ENCODE assay signal across 8 mouse cellular contexts in the genomic region with DNA sequence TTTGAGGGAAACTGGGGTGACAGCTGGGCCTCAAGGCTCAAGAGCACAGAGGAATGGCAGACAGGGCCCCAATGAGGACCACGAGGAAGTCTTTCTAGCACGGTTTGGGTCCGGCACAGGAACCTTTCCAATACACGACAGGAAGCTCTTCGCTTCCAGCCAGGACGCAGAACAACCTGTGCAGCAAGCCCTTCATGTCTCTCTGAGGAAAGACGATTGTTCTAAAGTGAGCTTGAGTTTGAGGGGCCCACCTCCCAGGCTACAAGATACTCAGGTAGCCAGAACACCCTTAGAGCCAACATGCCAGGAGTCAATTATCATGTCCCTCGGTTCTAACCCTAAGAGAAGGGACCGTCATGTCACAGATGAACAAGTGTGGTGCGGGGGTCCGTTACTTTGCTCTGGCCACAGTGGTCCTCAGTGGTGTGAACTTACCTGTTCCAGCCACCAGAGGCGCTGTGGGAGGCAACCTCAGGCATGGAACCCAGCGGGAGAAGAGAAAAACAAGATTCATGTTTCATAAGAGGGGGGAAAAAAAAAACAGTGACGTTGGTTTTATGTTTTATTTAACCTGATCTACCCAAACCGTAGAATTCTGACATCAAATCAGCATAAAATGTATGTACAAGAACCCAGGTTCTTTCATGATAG. TPM values are rescaled to one million over a fixed set of nuclear protein-coding genes. Genes with fewer than 3 reads are reported as not detected.
DNase-seq lines count a peak whose midpoint lies in the region; ATAC-seq lines count a peak whose summit lies in the region.

No protein-coding gene starts in this region.

- peaks cover 72% of the 10 kb centered on the region for H3K4me1 ChIP-seq in neural tube, embryonic 13.5 days (replicated peaks)

- H3K36me3 ChIP-seq in neural tube, embryonic 13.5 days, result no peaks in the 10 kb centered on the region

- no peaks in the 10 kb centered on the region for H3K27me3 ChIP-seq in neural tube, embryonic 13.5 days

- no peak for ATAC-seq in neural tube, embryonic 13.5 days (ENCODE audit: low read depth)
- ATAC-seq in megakaryocyte progenitor cell, adult 5-6 weeks (replicated peaks; ENCODE audit: poor library complexity), result peak; percentile 59
- no peak for ATAC-seq in erythroid progenitor cell, adult 5-6 weeks (replicated peaks; ENCODE audit: low FRiP score, poor library complexity, severe bottlenecking)

- no peak overlapping the region for H3K4me2 ChIP-seq in neural tube, embryonic 13.5 days

- H3K9me3 ChIP-seq in neural tube, embryonic 13.5 days, result no peaks in the 10 kb centered on the region

- no peak overlapping the region for H3K4me3 ChIP-seq in neural tube, embryonic 13.5 days

- no peak overlapping the region for H3K9ac ChIP-seq in neural tube, embryonic 13.5 days

- DNase-seq in heart, adult 11 months, result peak; percentile 81
- DNase-seq in heart, adult 18-20 months, result no peak
- no peak for DNase-seq in neural tube, embryonic 10.5 days (ENCODE audit: extremely low spot score, low spot score)
- DNase-seq in gastrocnemius, postnatal 4 days (ENCODE audit: low spot score in 2 of 2), result peak; percentile 12 to 65
- no peak for DNase-seq in frontal cortex, postnatal 36 days (ENCODE audit: low spot score in 2 of 2)

- 57% methylated on average over 15 of the region's 15 CpGs for WGBS in neural tube, embryonic 13.5 days

- peak overlapping the region; percentile 67; the same call in 1 of the 2 replicates for H3K27ac ChIP-seq in neural tube, embryonic 13.5 days (replicated peaks)

RNA-seq across cellular contexts. Expression of a gene that starts 51.6 kb away (rescaled TPM):
- under 1 TPM in 1 of 2 experiments, not detected in 1; 0.90 TPM for total RNA-seq in heart, adult 18-20 months (2021)
- 77.7 and 96.5 TPM in 2 replicates for polyA plus RNA-seq in neural tube, embryonic 13.5 days (2015; fragmentation: Nextera tagmentation; extraction: Ambion mirVana)
- total RNA-seq in gastrocnemius, postnatal 4 days (2021), result 1,000 to 10,000 TPM; 4,057 to 4,187 TPM
- total RNA-seq in megakaryocyte progenitor cell, adult 5-6 weeks (2015), result 0.64 TPM in 1 of 2 replicates, not detected in the other
- not detected in 2 replicates for total RNA-seq in megakaryocyte progenitor cell, adult 5-6 weeks (2017)
- total RNA-seq in erythroid progenitor cell, adult 5-6 weeks (2015; ENCODE audit: low replicate concordance), result not detected in 2 replicates
- total RNA-seq in erythroid progenitor cell, adult 5-6 weeks (2017; ENCODE audit: low replicate concordance), result not detected in 2 replicates

Comparison
In these comparisons a context has a peak if more than half of its experiments do, and no peak if none do; other contexts are left out.
1. DNase-seq: peak in heart, adult 11 months (single experiment) and gastrocnemius, postnatal 4 days (2 of 2); none in heart, adult 18-20 months (0 of 2), neural tube, embryonic 10.5 days (single experiment) and frontal cortex, postnatal 36 days (0 of 2).
2. RNA of a gene that starts 51.6 kb away (total RNA-seq): 4,057 to 4,187 TPM in gastrocnemius, postnatal 4 days; 0.90 TPM in heart, adult 18-20 months, 0.64 TPM in megakaryocyte progenitor cell, adult 5-6 weeks and not detected in erythroid progenitor cell, adult 5-6 weeks; every median in the first group is over 1,000 times any median in the second.